Mouse (Mus musculus) E14TG2a.4 (cell line): ENCODE results near the gene Asic5.

Source experiments
- H3K27me3 ChIP-seq: 2 replicates; pipeline ENCODE4 v1.6.1; 2014; ENCODE audit warnings: low read length, control low read depth; ENCODE audit not compliant: insufficient read depth
- H3K36me3 ChIP-seq: 2 replicates; pipeline ENCODE4 v1.6.1; 2014; ENCODE audit warnings: low read length, control low read depth; ENCODE audit not compliant: insufficient read depth
- H3K4me1 ChIP-seq: replicated peaks from 2 replicates; pipeline ENCODE4 v1.6.1; 2014; ENCODE audit warnings: low read depth, low read length, control low read depth
- H3K4me3 ChIP-seq: replicated peaks from 2 replicates; pipeline ENCODE4 v1.5.1; 2014; ENCODE audit warnings: mild to moderate bottlenecking, low read length
- H3K9me3 ChIP-seq: 2 replicates; pipeline ENCODE4 v1.6.1; 2014; ENCODE audit warnings: low read length, control low read depth
- CTCF ChIP-seq: conservative IDR thresholded peaks from 2 replicates; pipeline ENCODE4 v1.5.1; 2014; ENCODE audit warnings: low read length
- NANOG ChIP-seq: IDR thresholded peaks from 2 replicates; pipeline ENCODE4 v1.6.1; 2014; ENCODE audit warnings: borderline replicate concordance, low read length, mixed read lengths
- POU5F1 ChIP-seq: IDR thresholded peaks from 2 replicates; pipeline ENCODE4 v1.6.1; 2014; ENCODE audit warnings: low read length, borderline replicate concordance

Gene Asic5

GRCm38 (mm10) chr3:81987628-81988027, 5.5 kb downstream of the Asic5 start:
- Histone ChIP-seq H3K4me1 (0 out of 2 replicates have a peak, but pooled peaks cover 5% of the 10 kb centered on the region), H3K27me3 (no peaks in the 10 kb centered on the region), H3K9me3 (no peaks in the 10 kb centered on the region), H3K36me3 (no peaks in the 10 kb centered on the region), H3K4me3 (no peak overlapping the region)
- TF ChIP-seq NANOG (no peak), CTCF (no peak), POU5F1 (no peak)

GRCm38 (mm10) chr3:81989692-81990141, 7.6 kb downstream of the Asic5 start:
- TF ChIP-seq CTCF (no peak), NANOG (no peak), POU5F1 (no peak)
- H3K4me3 ChIP-seq = no peak overlapping the region

GRCm38 (mm10) chr3:81990531-81990930, 8.4 kb downstream of the Asic5 start:
- Histone ChIP-seq H3K36me3 (no peaks in the 10 kb centered on the region), H3K4me3 (no peak overlapping the region), H3K4me1 (0 out of 2 replicates have a peak, but pooled peaks cover 5% of the 10 kb centered on the region), H3K27me3 (no peaks in the 10 kb centered on the region), H3K9me3 (no peaks in the 10 kb centered on the region)
- TF ChIP-seq NANOG (no peak), POU5F1 (no peak), CTCF (no peak)

More at GRCm38 (mm10) chr3:81989692-81990141, 7.6 kb downstream of the Asic5 start:
- no peaks in the 10 kb centered on the region for H3K27me3 ChIP-seq
- H3K9me3 ChIP-seq = no peaks in the 10 kb centered on the region
- H3K36me3 ChIP-seq = no peaks in the 10 kb centered on the region
- H3K4me1 ChIP-seq = 0 out of 2 replicates have a peak, but pooled peaks cover 5% of the 10 kb centered on the region

GRCm38 (mm10) chr3:81995371-81995770, 13.3 kb downstream of the Asic5 start:
- Histone ChIP-seq H3K4me1 (no peaks in the 10 kb centered on the region), H3K36me3 (no peaks in the 10 kb centered on the region), H3K9me3 (no peaks in the 10 kb centered on the region), H3K27me3 (no peaks in the 10 kb centered on the region), H3K4me3 (no peak overlapping the region)
- TF ChIP-seq POU5F1 (no peak), NANOG (no peak), CTCF (no peak)

GRCm38 (mm10) chr3:81995988-81996387, 13.9 kb downstream of the Asic5 start:
- Histone ChIP-seq H3K4me1 (no peaks in the 10 kb centered on the region), H3K9me3 (no peaks in the 10 kb centered on the region), H3K36me3 (no peaks in the 10 kb centered on the region), H3K4me3 (no peak overlapping the region), H3K27me3 (no peaks in the 10 kb centered on the region)
- TF ChIP-seq POU5F1 (peak; percentile 24; the same call in 1 of the 2 replicates), CTCF (peak; percentile 69), NANOG (no peak)

- no peaks in the 10 kb centered on the region for H3K4me1 ChIP-seq
- no peaks in the 10 kb centered on the region for H3K36me3 ChIP-seq
- no peaks in the 10 kb centered on the region for H3K27me3 ChIP-seq
- H3K4me3 ChIP-seq = no peak overlapping the region
- TF ChIP-seq CTCF = no peak
- TF ChIP-seq NANOG = no peak
- TF ChIP-seq POU5F1 = no peak
- no peaks in the 10 kb centered on the region for H3K9me3 ChIP-seq
Measured at GRCm38 (mm10) chr3:82007002-82007401, 24.9 kb downstream of the Asic5 start.

- no peaks in the 10 kb centered on the region for H3K36me3 ChIP-seq
- no peaks in the 10 kb centered on the region for H3K9me3 ChIP-seq
- H3K27me3 ChIP-seq = no peaks in the 10 kb centered on the region
- H3K4me3 ChIP-seq = no peak overlapping the region
- TF ChIP-seq POU5F1 (no peak), NANOG (no peak), CTCF (no peak)
- no peaks in the 10 kb centered on the region for H3K4me1 ChIP-seq
Measured at GRCm38 (mm10) chr3:82014148-82014703, 32.1 kb downstream of the Asic5 start.

- H3K27me3 ChIP-seq = no peaks in the 10 kb centered on the region
- no peaks in the 10 kb centered on the region for H3K9me3 ChIP-seq
- no peak for TF ChIP-seq CTCF
- no peak for TF ChIP-seq NANOG
- no peak for TF ChIP-seq POU5F1
- H3K4me1 ChIP-seq = no peaks in the 10 kb centered on the region
- H3K36me3 ChIP-seq = no peaks in the 10 kb centered on the region
- H3K4me3 ChIP-seq = no peak overlapping the region
Measured at GRCm38 (mm10) chr3:82022421-82022920, 40.4 kb downstream of the Asic5 start.
